Mouse (Mus musculus): ENCODE measurements around the gene Lcp1.
"Not testable (repeated sequence)": the region's sequence is repeated elsewhere in the genome, so short reads cannot be mapped to it uniquely, and the experiment has no call there.

Gene Lcp1

GRCm38 (mm10) chr14:75130501-75131318, at the start of gene Lcp1, which contains the start of gene Lrrc63:
Gene Lcp1 (plus strand): TSS chr14:75131101.
Gene Lrrc63 (minus strand): TSS chr14:75130881.
- DNase-seq: peak; percentile 73 to 84

GRCm38 (mm10) chr14:75102956-75103355, 27.9 kb upstream of the Lcp1 start:
- no peak for DNase-seq

- no peak for DNase-seq
These were observed 9.2 kb upstream of the Lcp1 start for GRCm38 (mm10) chr14:75121658-75122057.

- DNase-seq: peak in 1 of 2 experiments; percentile 7
These were observed 529 bp downstream of the Lcp1 start for GRCm38 (mm10) chr14:75131324-75131935.

GRCm38 (mm10) chr14:75136119-75136966, 5.4 kb downstream of the Lcp1 start:
- no peak for DNase-seq

GRCm38 (mm10) chr14:75138503-75138902, 7.6 kb downstream of the Lcp1 start:
- no peak for DNase-seq

- no peak for DNase-seq
These were observed 8.3 kb downstream of the Lcp1 start for GRCm38 (mm10) chr14:75139225-75139624.

- DNase-seq: not testable (repeated sequence)
These were observed 16.8 kb downstream of the Lcp1 start for GRCm38 (mm10) chr14:75147706-75148105.

- peak in 1 of 2 experiments; percentile 10 for DNase-seq
These were observed 17.3 kb downstream of the Lcp1 start for GRCm38 (mm10) chr14:75148229-75148628.

GRCm38 (mm10) chr14:75150653-75151052, 19.8 kb downstream of the Lcp1 start:
- no peak for DNase-seq

- DNase-seq: no peak
These were observed 20.2 kb downstream of the Lcp1 start for GRCm38 (mm10) chr14:75151146-75151545.

- no peak for DNase-seq
These were observed 23.6 kb downstream of the Lcp1 start for GRCm38 (mm10) chr14:75154481-75154880.

GRCm38 (mm10) chr14:75159375-75159774, 28.5 kb downstream of the Lcp1 start:
- no peak for DNase-seq

GRCm38 (mm10) chr14:75163866-75164265, 33.0 kb downstream of the Lcp1 start:
- DNase-seq: no peak

GRCm38 (mm10) chr14:75164345-75164744, 33.4 kb downstream of the Lcp1 start:
- no peak for DNase-seq

GRCm38 (mm10) chr14:75165574-75166131, 34.8 kb downstream of the Lcp1 start:
- DNase-seq: no peak

- DNase-seq: no peak
These were observed 37.6 kb downstream of the Lcp1 start for GRCm38 (mm10) chr14:75168501-75168900.

- no peak for DNase-seq
These were observed 39.6 kb downstream of the Lcp1 start for GRCm38 (mm10) chr14:75170546-75170945.

- DNase-seq: no peak
These were observed 43.4 kb downstream of the Lcp1 start for GRCm38 (mm10) chr14:75174296-75174695.

GRCm38 (mm10) chr14:75174731-75175555, 44.0 kb downstream of the Lcp1 start:
- no peak for DNase-seq

GRCm38 (mm10) chr14:75175781-75176180, 44.9 kb downstream of the Lcp1 start:
- no peak for DNase-seq
